Mouse (Mus musculus): Measurements from ENCODE around the gene Gm20388. TPM values are rescaled to one million over a fixed set of nuclear protein-coding genes. Genes with fewer than 3 reads are reported as not detected.

The Gm20388 gene
- total and polyA plus RNA-seq, 3 experiments: 0.02 to 0.05 TPM; not detected in 1

GRCm38 (mm10) chr8:120912463-120912862 lies 1001.8 kb downstream of the Gm20388 start:
- Histone ChIP-seq H3K4me3 (ENCODE audit: low read depth, low read length) (no peak overlapping the region), H3K4me1 (ENCODE audit: insufficient read depth, low read depth, low read length) (no peaks in the 10 kb centered on the region), H3K36me3 (replicated peaks) (no peaks in the 10 kb centered on the region), H3K27me3 (ENCODE audit: insufficient read depth, low read length) (no peaks in the 10 kb centered on the region), H3K9me3 (replicated peaks) (peaks cover 94% of the 10 kb centered on the region)
- DNase-seq (ENCODE audit: low spot score) (no peak), ATAC-seq (ENCODE audit: extremely low read depth, insufficient number of reproducible peaks, low FRiP score, poor library complexity, severe bottlenecking) (no peak)
- TF ChIP-seq GATA1 (IDR thresholded peaks at IDR 0.05; ENCODE audit: borderline replicate concordance, low read length) (no peak), TAL1 (conservative IDR thresholded peaks at IDR 0.05; ENCODE audit: low read depth, low read length) (no peak), GATA2 (IDR thresholded peaks at IDR 0.05; ENCODE audit: borderline replicate concordance, low read depth, low read length) (no peak), POLR2AphosphoS5 (IDR thresholded peaks at IDR 0.05; ENCODE audit: insufficient replicate concordance, low read depth, low read length) (no peak), CTCF (IDR thresholded peaks at IDR 0.05; ENCODE audit: low read depth, low read length) (no peak)

DNA sequence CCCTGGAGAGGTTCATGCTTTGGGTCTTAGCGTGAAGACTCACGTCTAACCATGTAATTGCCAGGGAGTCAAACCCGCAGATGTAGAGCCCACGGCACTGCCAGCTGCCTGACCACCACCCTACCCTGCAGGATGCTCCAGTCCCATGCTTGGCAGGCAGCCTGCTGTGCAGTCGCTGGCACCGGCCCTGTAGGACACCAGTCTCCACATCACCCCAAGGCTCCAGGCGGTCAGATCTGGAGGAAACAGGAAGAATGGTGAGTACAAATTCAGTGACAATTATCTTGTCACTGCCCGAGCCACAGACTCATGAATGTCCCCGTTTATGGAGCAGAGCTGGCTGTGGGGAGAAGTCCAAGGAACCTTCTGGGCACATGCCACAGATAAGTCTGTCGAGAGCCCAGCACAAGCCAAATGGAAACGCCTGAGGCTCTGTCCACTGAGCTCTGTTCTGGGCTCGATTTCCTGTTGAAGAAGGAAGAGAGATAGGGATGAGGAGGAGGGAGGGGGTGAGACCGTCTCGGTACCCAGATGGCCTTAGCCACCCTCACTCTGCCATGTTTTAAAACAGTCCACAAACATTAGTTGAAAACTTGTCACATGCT lies 1006.3 kb downstream of the Gm20388 start:
- ATAC-seq (ENCODE audit: extremely low read depth, insufficient number of reproducible peaks, low FRiP score, poor library complexity, severe bottlenecking) (no peak), DNase-seq (ENCODE audit: low spot score) (no peak)
- 0 out of 2 replicates have a peak overlapping the region, but pooled peaks have one; percentile 3 for H3K4me3 ChIP-seq (ENCODE audit: low read depth, low read length)
- H3K36me3 ChIP-seq (replicated peaks): no peaks in the 10 kb centered on the region
- H3K9me3 ChIP-seq (replicated peaks): peaks cover 96% of the 10 kb centered on the region
- no peaks in the 10 kb centered on the region for H3K4me1 ChIP-seq (ENCODE audit: insufficient read depth, low read depth, low read length)
- no peaks in the 10 kb centered on the region for H3K27me3 ChIP-seq (ENCODE audit: insufficient read depth, low read length)
- TF ChIP-seq POLR2AphosphoS5 (IDR thresholded peaks at IDR 0.05; ENCODE audit: insufficient replicate concordance, low read depth, low read length) (no peak), GATA1 (IDR thresholded peaks at IDR 0.05; ENCODE audit: borderline replicate concordance, low read length) (no peak)

DNA sequence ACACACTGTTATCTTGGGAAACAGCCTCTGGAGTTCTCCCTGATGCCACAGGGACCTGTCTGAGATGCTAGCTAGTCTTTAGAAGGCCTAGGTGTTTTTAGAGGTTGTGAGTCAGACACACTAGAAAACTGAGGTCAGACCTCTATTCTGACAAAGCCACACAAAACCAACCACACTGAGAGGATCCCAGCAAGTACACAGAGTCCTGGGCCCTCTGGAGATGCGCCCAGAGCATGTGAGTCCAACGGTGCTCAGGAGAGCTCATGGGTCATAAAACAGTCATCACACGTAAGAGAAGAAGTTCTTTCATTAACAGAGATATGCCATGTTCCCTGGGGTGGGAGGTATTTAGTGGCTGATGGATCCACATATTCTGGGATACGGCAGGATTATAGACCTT lies 1009.9 kb downstream of the Gm20388 start:
- Histone ChIP-seq H3K27me3 (ENCODE audit: insufficient read depth, low read length) (no peaks in the 10 kb centered on the region), H3K9me3 (replicated peaks) (peaks cover 92% of the 10 kb centered on the region), H3K4me3 (ENCODE audit: low read depth, low read length) (no peak overlapping the region), H3K36me3 (replicated peaks) (no peaks in the 10 kb centered on the region), H3K4me1 (ENCODE audit: insufficient read depth, low read depth, low read length) (no peaks in the 10 kb centered on the region)
- no peak for TF ChIP-seq GATA2 (IDR thresholded peaks at IDR 0.05; ENCODE audit: borderline replicate concordance, low read depth, low read length)
- no peak for TF ChIP-seq GATA1 (IDR thresholded peaks at IDR 0.05; ENCODE audit: borderline replicate concordance, low read length)
- no peak for TF ChIP-seq POLR2AphosphoS5 (IDR thresholded peaks at IDR 0.05; ENCODE audit: insufficient replicate concordance, low read depth, low read length)
- TF ChIP-seq CTCF (IDR thresholded peaks at IDR 0.05; ENCODE audit: low read depth, low read length): no peak
- no peak for TF ChIP-seq TAL1 (conservative IDR thresholded peaks at IDR 0.05; ENCODE audit: low read depth, low read length)
- DNase-seq (ENCODE audit: low spot score) (no peak), ATAC-seq (ENCODE audit: extremely low read depth, insufficient number of reproducible peaks, low FRiP score, poor library complexity, severe bottlenecking) (no peak)

GRCm38 (mm10) chr8:120926201-120926600 lies 1015.6 kb downstream of the Gm20388 start:
- TF ChIP-seq CTCF (IDR thresholded peaks at IDR 0.05; ENCODE audit: low read depth, low read length) (no peak), GATA2 (IDR thresholded peaks at IDR 0.05; ENCODE audit: borderline replicate concordance, low read depth, low read length) (no peak), TAL1 (conservative IDR thresholded peaks at IDR 0.05; ENCODE audit: low read depth, low read length) (no peak), GATA1 (IDR thresholded peaks at IDR 0.05; ENCODE audit: borderline replicate concordance, low read length) (no peak), POLR2AphosphoS5 (IDR thresholded peaks at IDR 0.05; ENCODE audit: insufficient replicate concordance, low read depth, low read length) (no peak)
- Histone ChIP-seq H3K4me1 (ENCODE audit: insufficient read depth, low read depth, low read length) (no peaks in the 10 kb centered on the region), H3K9me3 (replicated peaks) (peaks cover 94% of the 10 kb centered on the region), H3K4me3 (ENCODE audit: low read depth, low read length) (no peak overlapping the region; the same call in 1 of the 2 replicates), H3K36me3 (replicated peaks) (no peaks in the 10 kb centered on the region), H3K27me3 (ENCODE audit: insufficient read depth, low read length) (no peaks in the 10 kb centered on the region)
- ATAC-seq (ENCODE audit: extremely low read depth, insufficient number of reproducible peaks, low FRiP score, poor library complexity, severe bottlenecking) (no peak), DNase-seq (ENCODE audit: low spot score) (no peak)

DNA sequence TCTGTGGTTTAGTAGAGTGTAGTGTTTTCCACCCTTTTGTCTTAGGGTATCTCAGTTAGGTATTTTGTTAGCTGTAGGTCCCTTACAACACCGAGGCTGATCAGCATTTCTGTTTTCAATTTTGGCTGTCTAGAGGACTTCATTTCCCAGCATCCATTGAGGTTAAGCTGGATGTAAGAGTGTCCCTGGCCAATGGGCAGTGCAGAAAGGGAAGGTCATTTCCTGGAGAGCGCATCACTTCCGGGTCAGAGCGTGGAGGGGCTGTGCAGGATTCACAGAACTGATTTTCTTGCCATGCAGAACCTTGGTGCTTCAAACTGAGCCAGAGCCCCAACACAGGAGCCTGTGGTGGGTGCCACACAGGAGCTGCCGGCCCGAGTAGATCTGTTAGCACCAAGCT lies 1017.4 kb downstream of the Gm20388 start:
- DNase-seq (ENCODE audit: low spot score): no peak
- TF ChIP-seq GATA1 (IDR thresholded peaks at IDR 0.05; ENCODE audit: borderline replicate concordance, low read length): no peak
- TF ChIP-seq GATA2 (IDR thresholded peaks at IDR 0.05; ENCODE audit: borderline replicate concordance, low read depth, low read length): no peak
- TF ChIP-seq CTCF (IDR thresholded peaks at IDR 0.05; ENCODE audit: low read depth, low read length): no peak
- no peak for TF ChIP-seq TAL1 (conservative IDR thresholded peaks at IDR 0.05; ENCODE audit: low read depth, low read length)
- no peak for TF ChIP-seq POLR2AphosphoS5 (IDR thresholded peaks at IDR 0.05; ENCODE audit: insufficient replicate concordance, low read depth, low read length)
- Histone ChIP-seq H3K27me3 (ENCODE audit: insufficient read depth, low read length) (no peaks in the 10 kb centered on the region), H3K9me3 (replicated peaks) (peaks cover 95% of the 10 kb centered on the region), H3K36me3 (replicated peaks) (no peaks in the 10 kb centered on the region), H3K4me3 (ENCODE audit: low read depth, low read length) (no peak overlapping the region), H3K4me1 (ENCODE audit: insufficient read depth, low read depth, low read length) (no peaks in the 10 kb centered on the region)
- no peak for ATAC-seq (ENCODE audit: extremely low read depth, insufficient number of reproducible peaks, low FRiP score, poor library complexity, severe bottlenecking)

- ATAC-seq (ENCODE audit: extremely low read depth, insufficient number of reproducible peaks, low FRiP score, poor library complexity, severe bottlenecking) (no peak), DNase-seq (ENCODE audit: low spot score) (no peak)
- no peaks in the 10 kb centered on the region for H3K27me3 ChIP-seq (ENCODE audit: insufficient read depth, low read length)
- H3K36me3 ChIP-seq (replicated peaks): no peaks in the 10 kb centered on the region
- H3K9me3 ChIP-seq (replicated peaks): peaks cover 97% of the 10 kb centered on the region
- no peaks in the 10 kb centered on the region for H3K4me1 ChIP-seq (ENCODE audit: insufficient read depth, low read depth, low read length)
- TF ChIP-seq TAL1 (conservative IDR thresholded peaks at IDR 0.05; ENCODE audit: low read depth, low read length): no peak
- TF ChIP-seq POLR2AphosphoS5 (IDR thresholded peaks at IDR 0.05; ENCODE audit: insufficient replicate concordance, low read depth, low read length): no peak
- TF ChIP-seq CTCF (IDR thresholded peaks at IDR 0.05; ENCODE audit: low read depth, low read length): no peak
- TF ChIP-seq GATA1 (IDR thresholded peaks at IDR 0.05; ENCODE audit: borderline replicate concordance, low read length): no peak
- TF ChIP-seq GATA2 (IDR thresholded peaks at IDR 0.05; ENCODE audit: borderline replicate concordance, low read depth, low read length): no peak
- no peak overlapping the region for H3K4me3 ChIP-seq (ENCODE audit: low read depth, low read length)
Measured at GRCm38 (mm10) chr8:120934596-120934995, 1024.0 kb downstream of the Gm20388 start.

Measured in G1E (cell line).